Mouse (Mus musculus): ENCODE measurements around the gene Rel. TPM values are rescaled to one million over a fixed set of nuclear protein-coding genes. Genes with fewer than 3 reads are reported as not detected.
"Not testable (repeated sequence)": the region's sequence is repeated elsewhere in the genome, so short reads cannot be mapped to it uniquely, and the experiment has no call there.

Rel gene
- polyA plus RNA-seq, 1 experiment from 2014 or later: 0.64 TPM

DNA sequence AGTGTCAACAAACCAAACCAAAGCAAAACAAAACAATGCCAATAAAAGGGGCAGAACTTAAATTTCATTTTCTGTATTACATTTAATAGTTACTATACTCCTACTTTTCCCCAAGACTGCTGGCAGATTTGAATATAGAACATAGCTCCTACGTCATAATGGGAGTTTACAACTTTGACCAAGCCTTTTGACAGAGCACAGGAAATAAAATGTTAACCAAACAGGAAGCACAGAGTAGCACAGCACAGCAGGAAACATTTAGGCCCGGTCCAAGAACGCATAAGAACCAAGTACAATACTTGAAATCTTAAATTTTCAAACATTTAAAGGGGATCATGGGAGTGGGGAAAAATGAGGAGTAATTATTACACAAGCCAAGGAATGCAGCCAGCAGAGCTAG lies 11.3 kb upstream of the Rel start:
- H3K9me3 ChIP-seq (ENCODE audit: control insufficient read depth, low read length): no peaks in the 10 kb centered on the region
- H3K27ac ChIP-seq (ENCODE audit: low read depth, low read length): no peak overlapping the region
- no peak overlapping the region for H3K9ac ChIP-seq (ENCODE audit: low read length)
- no peaks in the 10 kb centered on the region for H3K36me3 ChIP-seq (ENCODE audit: control insufficient read depth, insufficient read depth, low read length)
- 87% methylated on average over 3 of the region's 3 CpGs for WGBS
- no peaks in the 10 kb centered on the region for H3K4me1 ChIP-seq (ENCODE audit: control insufficient read depth, insufficient read depth, low read length)
- no peak overlapping the region for H3K4me3 ChIP-seq (ENCODE audit: low read depth, low read length)
- no peak overlapping the region for H3K4me2 ChIP-seq
- DNase-seq (ENCODE audit: low spot score, missing footprints): no peak
- H3K27me3 ChIP-seq (ENCODE audit: control insufficient read depth, insufficient read depth, low read length): no peaks in the 10 kb centered on the region
- ATAC-seq (ENCODE audit: low FRiP score): no peak

GRCm38 (mm10) chr11:23778787-23779201 lies 8.0 kb upstream of the Rel start:
- no peak for ATAC-seq (ENCODE audit: low FRiP score)
- Histone ChIP-seq H3K27ac (ENCODE audit: low read depth, low read length) (no peak overlapping the region), H3K4me1 (ENCODE audit: control insufficient read depth, insufficient read depth, low read length) (no peaks in the 10 kb centered on the region), H3K4me2 (no peak overlapping the region), H3K4me3 (ENCODE audit: low read depth, low read length) (no peak overlapping the region), H3K27me3 (ENCODE audit: control insufficient read depth, insufficient read depth, low read length) (no peaks in the 10 kb centered on the region), H3K9me3 (ENCODE audit: control insufficient read depth, low read length) (no peaks in the 10 kb centered on the region), H3K36me3 (ENCODE audit: control insufficient read depth, insufficient read depth, low read length) (no peaks in the 10 kb centered on the region), H3K9ac (ENCODE audit: low read length) (no peak overlapping the region)
- 91% methylated on average over 8 of the region's 8 CpGs for WGBS
- DNase-seq (ENCODE audit: low spot score, missing footprints): no peak

GRCm38 (mm10) chr11:23772471-23772870 lies 1.7 kb upstream of the Rel start:
- no peak overlapping the region for H3K9ac ChIP-seq (ENCODE audit: low read length)
- H3K36me3 ChIP-seq (ENCODE audit: control insufficient read depth, insufficient read depth, low read length): no peaks in the 10 kb centered on the region
- H3K9me3 ChIP-seq (ENCODE audit: control insufficient read depth, low read length): no peaks in the 10 kb centered on the region
- no peak overlapping the region for H3K4me3 ChIP-seq (ENCODE audit: low read depth, low read length)
- no peaks in the 10 kb centered on the region for H3K27me3 ChIP-seq (ENCODE audit: control insufficient read depth, insufficient read depth, low read length)
- H3K4me1 ChIP-seq (ENCODE audit: control insufficient read depth, insufficient read depth, low read length): peaks cover 2% of the 10 kb centered on the region; the same call in 1 of the 2 replicates
- DNase-seq (ENCODE audit: low spot score, missing footprints) (no peak), ATAC-seq (ENCODE audit: low FRiP score) (no peak)
- H3K27ac ChIP-seq (ENCODE audit: low read depth, low read length): no peak overlapping the region
- 41% methylated on average over 1 of the region's 1 CpGs for WGBS
- H3K4me2 ChIP-seq: no peak overlapping the region

DNA sequence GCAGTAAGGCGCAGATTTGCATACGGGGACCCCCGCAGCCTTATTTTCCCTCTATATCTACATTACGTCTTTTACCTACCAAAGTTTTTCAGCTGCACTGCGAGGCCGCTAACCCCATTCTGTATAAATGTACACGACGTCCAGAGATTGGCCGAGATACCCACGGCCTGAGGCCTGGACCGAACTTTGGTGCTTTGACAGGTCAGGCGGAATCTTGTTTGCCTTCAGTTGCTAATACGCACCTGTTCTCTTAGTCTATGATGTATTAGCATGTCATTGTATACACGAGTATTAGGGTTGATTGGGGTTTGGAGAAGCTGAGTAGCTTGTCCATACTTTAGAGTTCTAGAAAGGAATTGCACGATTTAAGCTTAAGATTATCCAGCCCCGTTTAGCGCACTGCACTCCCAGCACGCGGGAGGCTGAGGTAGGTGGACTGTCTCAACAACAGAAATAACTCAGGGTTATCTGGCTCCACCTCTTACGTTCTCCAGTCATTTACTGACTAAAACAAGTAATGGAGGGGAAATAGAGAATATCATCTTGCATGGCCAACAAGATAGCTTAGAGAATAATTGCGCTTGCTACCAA lies 832 bp upstream of the Rel start:
- H3K36me3 ChIP-seq (ENCODE audit: control insufficient read depth, insufficient read depth, low read length): no peaks in the 10 kb centered on the region
- H3K4me1 ChIP-seq (ENCODE audit: control insufficient read depth, insufficient read depth, low read length): peaks cover 2% of the 10 kb centered on the region; the same call in 1 of the 2 replicates
- no peaks in the 10 kb centered on the region for H3K9me3 ChIP-seq (ENCODE audit: control insufficient read depth, low read length)
- peak overlapping the region; percentile 72 for H3K9ac ChIP-seq (ENCODE audit: low read length)
- no peaks in the 10 kb centered on the region for H3K27me3 ChIP-seq (ENCODE audit: control insufficient read depth, insufficient read depth, low read length)
- H3K27ac ChIP-seq (ENCODE audit: low read depth, low read length): peak overlapping the region; percentile 42; the same call in 1 of the 2 replicates
- WGBS: 5% methylated on average over 21 of the region's 21 CpGs
- peak overlapping the region; percentile 49 for H3K4me3 ChIP-seq (ENCODE audit: low read depth, low read length)
- DNase-seq (ENCODE audit: low spot score, missing footprints) (peak; percentile 93), ATAC-seq (ENCODE audit: low FRiP score) (no peak; the same call in 1 of the 2 replicates)
- H3K4me2 ChIP-seq: peak overlapping the region; percentile 90

DNA sequence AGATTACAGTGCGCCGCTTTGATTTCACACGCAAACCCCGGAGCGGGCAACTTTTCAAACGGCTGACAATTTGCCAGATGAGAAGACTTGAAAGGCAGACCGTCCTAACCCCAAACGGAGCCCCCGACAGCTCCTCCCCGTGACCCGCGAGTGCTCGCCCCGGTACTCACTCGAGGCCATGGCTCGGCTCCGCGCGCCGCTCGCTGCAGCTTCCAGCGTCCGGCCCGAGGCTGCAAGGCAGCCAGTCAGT lies 335 bp downstream of the Rel start:
- H3K27me3 ChIP-seq (ENCODE audit: control insufficient read depth, insufficient read depth, low read length): no peaks in the 10 kb centered on the region
- peak overlapping the region; percentile 49 for H3K4me3 ChIP-seq (ENCODE audit: low read depth, low read length)
- H3K36me3 ChIP-seq (ENCODE audit: control insufficient read depth, insufficient read depth, low read length): no peaks in the 10 kb centered on the region
- peak overlapping the region; percentile 90 for H3K4me2 ChIP-seq
- peak overlapping the region; percentile 72 for H3K9ac ChIP-seq (ENCODE audit: low read length)
- DNase-seq (ENCODE audit: low spot score, missing footprints): no peak
- no peak for ATAC-seq (ENCODE audit: low FRiP score)
- WGBS: 0% methylated on average over 24 of the region's 24 CpGs
- peaks cover 2% of the 10 kb centered on the region; the same call in 1 of the 2 replicates for H3K4me1 ChIP-seq (ENCODE audit: control insufficient read depth, insufficient read depth, low read length)
- H3K9me3 ChIP-seq (ENCODE audit: control insufficient read depth, low read length): no peaks in the 10 kb centered on the region
- peak overlapping the region; percentile 42 for H3K27ac ChIP-seq (ENCODE audit: low read depth, low read length)

DNA sequence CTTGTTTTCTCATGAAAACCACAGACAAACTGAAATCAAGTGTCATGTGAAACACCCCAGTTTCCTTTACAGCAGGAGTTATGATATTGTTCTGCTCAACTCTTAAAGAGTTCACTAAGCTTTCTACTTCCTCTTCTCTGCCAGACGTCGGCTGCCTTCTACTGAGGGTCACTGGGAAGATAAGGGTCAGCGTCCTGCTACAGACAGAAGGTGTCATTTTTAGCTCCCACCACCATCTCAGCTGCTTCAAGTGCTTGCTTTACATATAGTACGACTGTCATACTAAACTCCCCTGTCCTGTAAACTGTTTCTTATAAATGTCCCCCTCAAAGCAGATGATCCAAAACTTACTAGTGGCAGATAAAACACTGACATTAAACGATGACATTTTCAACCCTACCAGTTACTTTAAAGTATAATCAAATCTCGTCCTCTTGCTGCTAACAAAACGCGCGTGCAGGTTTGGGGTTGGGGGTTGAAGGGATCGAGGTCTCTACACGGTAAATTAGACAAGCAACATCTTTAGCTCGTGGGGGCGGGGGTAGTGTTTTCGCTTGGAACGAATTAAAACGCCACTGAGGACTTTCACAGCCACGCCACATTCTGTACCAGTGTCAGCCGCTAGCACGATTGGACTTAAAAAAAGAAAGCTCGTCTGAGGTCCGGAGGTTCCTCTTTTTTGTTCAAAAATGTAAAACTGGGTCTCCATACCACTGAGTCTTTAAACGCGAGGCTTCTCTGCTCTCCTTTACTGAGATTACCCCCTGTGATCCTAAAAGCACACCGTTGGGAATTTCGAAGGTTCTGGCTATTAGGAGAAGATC lies 872 bp downstream of the Rel start:
- Histone ChIP-seq H3K36me3 (ENCODE audit: control insufficient read depth, insufficient read depth, low read length) (no peaks in the 10 kb centered on the region), H3K4me1 (ENCODE audit: control insufficient read depth, insufficient read depth, low read length) (peaks cover 2% of the 10 kb centered on the region; the same call in 1 of the 2 replicates), H3K4me3 (ENCODE audit: low read depth, low read length) (peak overlapping the region; percentile 49), H3K9me3 (ENCODE audit: control insufficient read depth, low read length) (no peaks in the 10 kb centered on the region), H3K27me3 (ENCODE audit: control insufficient read depth, insufficient read depth, low read length) (no peaks in the 10 kb centered on the region), H3K27ac (ENCODE audit: low read depth, low read length) (no peak overlapping the region), H3K9ac (ENCODE audit: low read length) (peak overlapping the region; percentile 72), H3K4me2 (peak overlapping the region; percentile 90)
- WGBS: 1% methylated on average over 25 of the region's 25 CpGs
- peak; percentile 1 for ATAC-seq (ENCODE audit: low FRiP score)
- DNase-seq (ENCODE audit: low spot score, missing footprints): peak; percentile 97

GRCm38 (mm10) chr11:23769033-23769432 lies 1.7 kb downstream of the Rel start:
- Histone ChIP-seq H3K4me1 (ENCODE audit: control insufficient read depth, insufficient read depth, low read length) (peaks cover 2% of the 10 kb centered on the region; the same call in 1 of the 2 replicates), H3K4me2 (no peak overlapping the region)
- no peak for ATAC-seq (ENCODE audit: low FRiP score)

GRCm38 (mm10) chr11:23767928-23768327 lies 2.8 kb downstream of the Rel start:
- Histone ChIP-seq H3K9ac (ENCODE audit: low read length) (no peak overlapping the region), H3K4me3 (ENCODE audit: low read depth, low read length) (no peak overlapping the region), H3K9me3 (ENCODE audit: control insufficient read depth, low read length) (no peaks in the 10 kb centered on the region), H3K36me3 (ENCODE audit: control insufficient read depth, insufficient read depth, low read length) (no peaks in the 10 kb centered on the region), H3K27me3 (ENCODE audit: control insufficient read depth, insufficient read depth, low read length) (no peaks in the 10 kb centered on the region), H3K4me2 (no peak overlapping the region), H3K4me1 (ENCODE audit: control insufficient read depth, insufficient read depth, low read length) (peaks cover 2% of the 10 kb centered on the region; the same call in 1 of the 2 replicates), H3K27ac (ENCODE audit: low read depth, low read length) (no peak overlapping the region)
- WGBS: 83% methylated on average over 1 of the region's 1 CpGs
- DNase-seq (ENCODE audit: low spot score, missing footprints) (no peak), ATAC-seq (ENCODE audit: low FRiP score) (no peak)

More at GRCm38 (mm10) chr11:23769033-23769432, 1.7 kb downstream of the Rel start:
- no peak overlapping the region for H3K27ac ChIP-seq (ENCODE audit: low read depth, low read length)
- no peak overlapping the region for H3K9ac ChIP-seq (ENCODE audit: low read length)
- H3K27me3 ChIP-seq (ENCODE audit: control insufficient read depth, insufficient read depth, low read length): no peaks in the 10 kb centered on the region
- no peaks in the 10 kb centered on the region for H3K9me3 ChIP-seq (ENCODE audit: control insufficient read depth, low read length)
- DNase-seq (ENCODE audit: low spot score, missing footprints): no peak
- H3K36me3 ChIP-seq (ENCODE audit: control insufficient read depth, insufficient read depth, low read length): no peaks in the 10 kb centered on the region
- H3K4me3 ChIP-seq (ENCODE audit: low read depth, low read length): no peak overlapping the region

DNA sequence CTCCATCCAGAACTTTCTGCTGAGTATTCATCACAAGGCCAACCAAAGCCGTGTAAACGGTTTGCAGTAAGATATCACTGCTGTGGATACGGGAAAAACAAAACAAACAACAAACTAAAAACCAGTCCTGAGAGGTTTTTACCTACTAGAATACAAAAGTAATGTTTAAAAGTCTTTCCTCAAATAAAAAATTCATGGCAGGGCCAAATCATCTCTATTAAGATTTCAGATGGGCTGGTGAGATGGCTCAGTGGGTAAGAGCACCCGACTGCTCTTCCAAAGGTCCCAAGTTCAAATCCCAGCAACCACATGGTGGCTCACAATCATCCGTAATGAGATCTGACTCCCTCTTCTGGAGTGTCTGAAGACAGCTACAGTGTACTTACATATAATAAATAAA lies 3.4 kb downstream of the Rel start:
- not testable (repeated sequence) for H3K9me3 ChIP-seq (ENCODE audit: control insufficient read depth, low read length); H3K9ac ChIP-seq (ENCODE audit: low read length); H3K4me3 ChIP-seq (ENCODE audit: low read depth, low read length); DNase-seq (ENCODE audit: low spot score, missing footprints); H3K27me3 ChIP-seq (ENCODE audit: control insufficient read depth, insufficient read depth, low read length); H3K36me3 ChIP-seq (ENCODE audit: control insufficient read depth, insufficient read depth, low read length); H3K4me2 ChIP-seq; H3K4me1 ChIP-seq (ENCODE audit: control insufficient read depth, insufficient read depth, low read length); ATAC-seq (ENCODE audit: low FRiP score); H3K27ac ChIP-seq (ENCODE audit: low read depth, low read length)
- WGBS: 83% methylated on average over 4 of the region's 5 CpGs
